Mouse (Mus musculus): ENCODE results near the gene Rnf10. TPM values are rescaled to one million over a fixed set of nuclear protein-coding genes. Genes with fewer than 3 reads are reported as not detected.

The Rnf10 gene
- polyA plus RNA-seq, 1 experiment from 2014 or later, result 133 TPM

DNA sequence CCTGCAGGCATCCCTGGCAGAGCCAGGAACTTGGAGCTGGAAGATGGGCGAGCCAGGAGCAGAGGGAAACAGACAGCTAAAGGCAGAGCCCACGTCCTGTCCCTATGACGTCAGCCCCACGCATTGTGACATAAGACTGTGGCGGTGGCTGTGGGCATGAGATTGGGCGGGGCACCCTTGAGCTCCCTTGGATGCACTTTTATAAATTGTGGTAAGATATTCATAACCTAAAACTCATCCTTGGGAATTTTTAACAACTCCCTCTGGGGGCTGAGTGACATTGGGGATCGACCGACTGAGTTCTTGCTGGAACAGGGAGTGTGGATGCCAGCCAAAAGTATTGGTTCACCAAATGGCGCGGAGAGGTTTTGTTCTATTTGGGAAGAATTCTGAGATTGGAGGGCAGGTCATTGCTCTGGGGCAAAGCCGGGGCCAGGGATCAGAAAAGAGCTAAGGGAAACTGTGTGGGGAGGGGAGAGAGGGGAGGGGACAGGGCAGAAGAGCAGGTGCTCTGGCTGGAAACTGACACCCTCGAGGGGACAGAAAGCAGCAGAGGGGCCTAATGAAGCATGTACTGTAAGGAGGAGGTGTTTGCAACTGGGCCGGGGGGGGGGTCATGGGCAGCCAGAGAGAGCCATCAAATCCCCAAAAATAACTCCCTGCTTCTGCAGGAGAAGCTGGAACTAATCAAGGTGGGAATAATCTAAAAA is 51.6 kb downstream of the Rnf10 start:
- WGBS, result 45% methylated on average over 13 of the region's 13 CpGs
- peaks cover 18% of the 10 kb centered on the region for H3K27me3 ChIP-seq (ENCODE audit: low read depth, poor library complexity, severe bottlenecking)
- peaks cover 14% of the 10 kb centered on the region for H3K4me1 ChIP-seq
- no peaks in the 10 kb centered on the region for H3K9me3 ChIP-seq (replicated peaks)
- H3K4me3 ChIP-seq, result no peak overlapping the region
- no peak for DNase-seq (ENCODE audit: low spot score)
- H3K27ac ChIP-seq (replicated peaks), result no peak overlapping the region
- no peaks in the 10 kb centered on the region for H3K36me3 ChIP-seq

DNA sequence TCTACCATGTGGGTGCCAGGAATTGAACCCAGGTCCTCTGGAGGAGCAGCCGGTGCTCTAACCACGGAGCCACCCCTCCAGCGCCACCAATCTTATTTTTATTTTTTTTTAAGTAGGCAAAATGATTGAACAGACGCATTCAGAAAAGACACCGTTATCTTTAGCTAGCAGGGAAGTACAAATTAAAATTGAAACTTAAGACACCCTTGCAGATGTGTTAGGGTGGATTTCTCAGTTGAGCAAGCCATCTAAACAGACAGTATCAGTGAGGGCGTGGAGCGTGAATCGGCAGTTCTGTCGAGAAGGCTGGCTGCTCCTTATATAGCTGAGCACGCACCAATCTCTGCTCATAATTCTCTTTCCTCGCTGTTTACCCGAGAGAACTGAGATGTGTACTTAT is 54.7 kb downstream of the Rnf10 start:
- H3K27me3 ChIP-seq (ENCODE audit: low read depth, poor library complexity, severe bottlenecking), result peaks cover 43% of the 10 kb centered on the region
- 94% methylated on average over 12 of the region's 12 CpGs for WGBS

DNA sequence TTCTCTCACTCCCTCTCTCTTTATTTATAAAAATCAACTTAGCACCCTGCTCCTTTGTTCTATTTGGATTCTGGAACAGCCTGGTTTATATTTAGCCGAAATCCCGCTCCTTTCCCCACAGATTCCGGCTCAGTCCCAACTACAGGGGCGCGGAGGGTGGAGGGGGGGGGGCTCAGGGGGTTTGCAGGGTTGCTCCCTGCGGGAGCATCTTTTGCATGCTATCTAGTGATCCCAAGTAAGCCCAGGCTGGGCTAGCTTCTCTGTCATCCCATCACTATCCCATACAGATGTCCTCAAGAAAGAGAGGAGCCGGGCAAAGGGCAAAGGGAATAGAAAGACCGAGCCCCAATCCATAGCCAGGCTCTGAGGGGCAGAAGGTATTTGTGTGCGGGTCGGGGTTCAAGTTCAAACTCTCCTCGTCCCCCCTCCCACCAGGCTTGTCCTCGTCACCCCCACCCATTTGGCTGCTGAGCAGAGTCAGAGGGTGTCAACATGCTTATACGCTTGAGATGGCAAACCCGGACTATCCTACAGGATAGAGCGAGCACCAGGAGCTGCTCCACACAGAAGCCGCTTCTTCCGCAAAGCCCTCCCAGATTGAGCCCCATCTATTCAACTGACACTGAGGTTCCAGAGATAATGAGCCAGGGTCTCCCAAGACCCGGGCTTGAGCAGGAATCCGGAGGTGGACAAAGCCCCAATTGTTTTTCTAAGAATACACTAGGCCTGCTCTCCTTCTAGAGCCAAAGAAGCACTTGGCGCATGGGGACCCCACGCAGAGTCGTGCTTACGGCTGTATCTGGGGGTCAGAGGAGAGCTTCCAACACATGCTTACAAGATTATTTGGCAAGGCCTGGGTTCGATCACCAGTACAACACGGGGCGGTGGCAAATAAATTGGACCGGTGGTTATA is 57.2 kb downstream of the Rnf10 start:
- peaks cover 60% of the 10 kb centered on the region for H3K27me3 ChIP-seq (ENCODE audit: low read depth, poor library complexity, severe bottlenecking)
- WGBS, result 14% methylated on average over 27 of the region's 27 CpGs
- peak overlapping the region; percentile 82 for H3K27ac ChIP-seq (replicated peaks)
- peak overlapping the region; percentile 57 for H3K4me3 ChIP-seq
- H3K9me3 ChIP-seq (replicated peaks), result no peaks in the 10 kb centered on the region
- H3K4me1 ChIP-seq, result peaks cover 16% of the 10 kb centered on the region
- H3K36me3 ChIP-seq, result no peaks in the 10 kb centered on the region
- DNase-seq (ENCODE audit: low spot score), result no peak

More for the DNA sequence above, 54.7 kb downstream of the Rnf10 start:
- no peak overlapping the region for H3K27ac ChIP-seq (replicated peaks)
- H3K36me3 ChIP-seq, result no peaks in the 10 kb centered on the region
- H3K9me3 ChIP-seq (replicated peaks), result no peaks in the 10 kb centered on the region
- no peak overlapping the region for H3K4me3 ChIP-seq
- DNase-seq (ENCODE audit: low spot score), result no peak
- H3K4me1 ChIP-seq, result peaks cover 27% of the 10 kb centered on the region

- H3K4me1 ChIP-seq, result peaks cover 14% of the 10 kb centered on the region
- H3K27me3 ChIP-seq (ENCODE audit: low read depth, poor library complexity, severe bottlenecking), result peaks cover 55% of the 10 kb centered on the region
- 2% methylated on average over 17 of the region's 17 CpGs for WGBS
- peak; percentile 62 for DNase-seq (ENCODE audit: low spot score)
- no peaks in the 10 kb centered on the region for H3K9me3 ChIP-seq (replicated peaks)
- peak overlapping the region; percentile 82 for H3K27ac ChIP-seq (replicated peaks)
- H3K4me3 ChIP-seq, result peak overlapping the region; percentile 57
- no peaks in the 10 kb centered on the region for H3K36me3 ChIP-seq
These were observed 57.8 kb downstream of the Rnf10 start for GRCm38 (mm10) chr5:115214864-115215263.

DNA sequence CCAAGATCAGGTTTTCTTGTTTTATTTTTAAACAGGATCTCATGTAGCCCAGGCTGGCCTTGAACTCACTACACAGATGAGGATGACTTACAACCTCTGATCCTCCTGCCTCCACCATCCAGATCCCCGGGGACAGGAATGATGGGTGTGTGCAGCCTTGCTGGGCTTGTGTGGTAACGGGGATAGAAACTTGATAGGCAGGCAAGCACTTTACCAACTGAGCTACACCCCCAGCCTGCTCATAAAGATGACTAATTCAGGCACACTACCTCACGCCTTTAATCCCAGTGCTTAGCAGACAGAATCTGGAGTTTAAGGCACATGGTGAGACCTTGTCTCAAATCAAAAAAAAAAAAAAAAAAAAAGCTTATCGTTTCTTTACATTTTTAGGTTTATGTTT is 59.8 kb downstream of the Rnf10 start:
- Histone ChIP-seq H3K4me1 (peaks cover 19% of the 10 kb centered on the region), H3K36me3 (no peaks in the 10 kb centered on the region), H3K4me3 (no peak overlapping the region), H3K9me3 (replicated peaks) (no peaks in the 10 kb centered on the region), H3K27ac (replicated peaks) (no peak overlapping the region), H3K27me3 (ENCODE audit: low read depth, poor library complexity, severe bottlenecking) (peaks cover 55% of the 10 kb centered on the region)
- 70% methylated on average over 4 of the region's 4 CpGs for WGBS
- no peak for DNase-seq (ENCODE audit: low spot score)

DNA sequence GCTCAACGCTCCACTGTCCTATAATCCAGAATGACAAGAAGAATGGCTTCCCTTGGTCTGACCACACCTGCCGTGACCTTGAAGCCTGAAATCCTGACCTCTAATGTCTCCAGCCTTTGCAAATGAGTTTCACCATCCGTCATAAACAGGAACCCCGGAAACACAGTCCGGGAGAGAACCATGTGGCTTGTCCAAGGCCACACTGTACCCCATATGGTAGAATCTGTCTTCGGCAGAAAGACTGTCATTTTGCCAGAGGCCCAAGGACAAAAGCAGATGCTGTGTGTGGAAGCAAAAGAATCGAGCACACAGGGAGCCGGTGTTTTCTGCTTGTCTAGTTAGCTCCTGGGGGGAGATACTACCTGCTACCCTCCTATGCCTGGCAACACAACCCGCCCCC is 60.2 kb downstream of the Rnf10 start:
- Histone ChIP-seq H3K4me1 (peaks cover 19% of the 10 kb centered on the region), H3K36me3 (no peaks in the 10 kb centered on the region), H3K27ac (replicated peaks) (no peak overlapping the region), H3K27me3 (ENCODE audit: low read depth, poor library complexity, severe bottlenecking) (peaks cover 56% of the 10 kb centered on the region), H3K4me3 (no peak overlapping the region), H3K9me3 (replicated peaks) (no peaks in the 10 kb centered on the region)
- DNase-seq (ENCODE audit: low spot score), result no peak
- 90% methylated on average over 9 of the region's 9 CpGs for WGBS

DNA sequence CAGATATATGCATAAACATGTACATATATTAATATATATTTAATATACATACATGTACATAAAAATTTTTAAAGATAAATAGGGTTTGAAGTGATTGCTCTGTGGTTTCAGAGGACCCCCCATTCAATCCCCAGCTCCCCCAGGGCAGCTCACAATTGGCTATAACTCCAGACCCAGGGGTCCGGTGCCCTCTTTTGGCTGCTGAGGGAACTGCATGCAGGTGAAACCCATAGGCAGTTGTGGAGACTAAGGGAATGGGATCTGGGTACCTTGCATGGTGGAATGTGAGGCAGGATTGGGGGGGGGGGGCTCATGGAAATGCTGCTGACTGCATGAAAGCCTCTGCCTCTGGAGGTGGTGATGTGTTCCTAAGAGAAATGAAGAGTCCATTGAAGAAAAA is 62.3 kb downstream of the Rnf10 start:
- Histone ChIP-seq H3K4me1 (peaks cover 15% of the 10 kb centered on the region), H3K27ac (replicated peaks) (no peak overlapping the region), H3K36me3 (no peaks in the 10 kb centered on the region), H3K4me3 (no peak overlapping the region), H3K9me3 (replicated peaks) (no peaks in the 10 kb centered on the region), H3K27me3 (ENCODE audit: low read depth, poor library complexity, severe bottlenecking) (peaks cover 62% of the 10 kb centered on the region)
- no peak for DNase-seq (ENCODE audit: low spot score)
- WGBS, result 3% methylated on average over 1 of the region's 1 CpGs

GRCm38 (mm10) chr5:115208601-115209000 is 64.1 kb downstream of the Rnf10 start:
- H3K27ac ChIP-seq (replicated peaks), result no peak overlapping the region
- no peak overlapping the region for H3K4me3 ChIP-seq
- H3K27me3 ChIP-seq (ENCODE audit: low read depth, poor library complexity, severe bottlenecking), result peaks cover 64% of the 10 kb centered on the region
- H3K9me3 ChIP-seq (replicated peaks), result no peaks in the 10 kb centered on the region
- H3K36me3 ChIP-seq, result no peaks in the 10 kb centered on the region
- 64% methylated on average over 5 of the region's 5 CpGs for WGBS
- H3K4me1 ChIP-seq, result peaks cover 26% of the 10 kb centered on the region
- DNase-seq (ENCODE audit: low spot score), result no peak

- H3K4me1 ChIP-seq, result peaks cover 26% of the 10 kb centered on the region
- no peak overlapping the region for H3K27ac ChIP-seq (replicated peaks)
- no peak overlapping the region for H3K4me3 ChIP-seq
- H3K36me3 ChIP-seq, result no peaks in the 10 kb centered on the region
- peaks cover 65% of the 10 kb centered on the region for H3K27me3 ChIP-seq (ENCODE audit: low read depth, poor library complexity, severe bottlenecking)
- DNase-seq (ENCODE audit: low spot score), result no peak
- 10% methylated on average over 12 of the region's 16 CpGs for whole genome bisulfite sequencing
- no peaks in the 10 kb centered on the region for H3K9me3 ChIP-seq (replicated peaks)
These were observed 64.8 kb downstream of the Rnf10 start for GRCm38 (mm10) chr5:115207892-115208291.

GRCm38 (mm10) chr5:115207244-115207643 is 65.5 kb downstream of the Rnf10 start:
- peaks cover 26% of the 10 kb centered on the region for H3K4me1 ChIP-seq
- no peak for DNase-seq (ENCODE audit: low spot score)
- no peak overlapping the region for H3K4me3 ChIP-seq
- H3K27ac ChIP-seq (replicated peaks), result no peak overlapping the region
- H3K9me3 ChIP-seq (replicated peaks), result no peaks in the 10 kb centered on the region
- WGBS, result 63% methylated on average over 5 of the region's 5 CpGs
- H3K27me3 ChIP-seq (ENCODE audit: low read depth, poor library complexity, severe bottlenecking), result peaks cover 64% of the 10 kb centered on the region
- H3K36me3 ChIP-seq, result no peaks in the 10 kb centered on the region

- H3K36me3 ChIP-seq, result no peaks in the 10 kb centered on the region
- 3% methylated on average over 31 of the region's 31 CpGs for WGBS
- peak overlapping the region; percentile 86 for H3K27ac ChIP-seq (replicated peaks)
- peak overlapping the region; percentile 49 for H3K4me3 ChIP-seq
- H3K27me3 ChIP-seq (ENCODE audit: low read depth, poor library complexity, severe bottlenecking), result peaks cover 64% of the 10 kb centered on the region
- peak; percentile 84 for DNase-seq (ENCODE audit: low spot score)
- H3K9me3 ChIP-seq (replicated peaks), result no peaks in the 10 kb centered on the region
- H3K4me1 ChIP-seq, result peaks cover 26% of the 10 kb centered on the region
These were observed 68.0 kb downstream of the Rnf10 start for GRCm38 (mm10) chr5:115204562-115205311.

DNA sequence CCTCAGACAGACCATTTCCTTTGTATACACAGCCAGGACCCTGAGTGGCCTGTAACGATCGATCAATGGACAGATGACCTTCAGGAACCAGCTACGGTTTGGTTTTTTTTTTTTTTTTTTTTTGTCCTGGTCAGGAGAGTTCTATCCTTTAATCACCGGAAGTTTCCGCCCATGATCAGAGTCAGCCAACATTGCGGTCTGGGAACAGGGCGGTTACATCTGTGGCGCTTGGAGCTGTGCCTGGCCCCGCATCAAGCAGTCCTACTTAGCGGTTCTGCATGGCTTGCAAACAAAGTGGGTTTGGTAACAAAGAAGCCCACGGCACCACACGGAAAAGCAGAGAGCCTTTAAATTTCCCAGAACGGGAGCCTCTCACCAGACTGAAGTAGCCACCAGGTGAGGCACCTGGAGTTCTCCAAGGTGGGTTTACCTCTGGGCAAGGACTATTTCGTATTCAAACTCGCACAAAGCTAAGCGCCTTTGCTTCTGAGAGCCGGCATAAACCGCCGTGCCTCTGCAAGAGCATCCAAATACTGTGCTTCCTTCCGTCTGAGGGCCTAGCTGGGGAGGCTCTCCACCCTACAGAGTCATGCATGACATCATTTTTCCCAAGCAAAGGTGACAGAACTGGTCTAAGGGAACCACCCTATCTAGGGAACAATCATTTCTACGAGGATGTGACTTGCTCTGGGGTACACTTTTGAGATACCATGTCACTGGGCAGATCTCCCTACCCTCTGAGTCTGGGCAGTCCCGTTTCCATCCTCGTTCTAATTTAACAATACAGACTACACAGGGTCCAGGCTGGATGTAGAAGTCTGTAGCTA is 68.8 kb downstream of the Rnf10 start:
- Histone ChIP-seq H3K4me3 (peak overlapping the region; percentile 49), H3K4me1 (peaks cover 26% of the 10 kb centered on the region), H3K36me3 (no peaks in the 10 kb centered on the region), H3K9me3 (replicated peaks) (no peaks in the 10 kb centered on the region), H3K27ac (replicated peaks) (peak overlapping the region; percentile 86), H3K27me3 (ENCODE audit: low read depth, poor library complexity, severe bottlenecking) (peaks cover 64% of the 10 kb centered on the region)
- peak; percentile 45 for DNase-seq (ENCODE audit: low spot score)
- 12% methylated on average over 23 of the region's 23 CpGs for WGBS
